Mouse (Mus musculus) liver, postnatal 0 days (tissue): ENCODE measurements around the gene Fem1b.

ENCODE experiments used
- CTCF ChIP-seq: sonication (generic); IDR thresholded peaks from 2 replicates; pipeline ENCODE4 v1.5.1; 2016; ENCODE audit warnings: antibody characterized with exemption, low read depth
- EP300 ChIP-seq: IDR thresholded peaks from 2 replicates; pipeline ENCODE4 v1.6.1; 2016; ENCODE audit warnings: antibody characterized with exemption, low read depth, mild to moderate bottlenecking

- TF ChIP-seq CTCF (peak; percentile 67), EP300 (no peak)
Observed at GRCm38 (mm10) chr9:62827939-62828652, 16.4 kb upstream of the Fem1b start.
